Mouse (Mus musculus) liver, postnatal 0 days (tissue): ENCODE data around the gene Tmem165.

Experiments
- CTCF ChIP-seq: sonication (generic); IDR thresholded peaks from 2 replicates; pipeline ENCODE4 v1.5.1; 2016; ENCODE audit warnings: antibody characterized with exemption, low read depth
- EP300 ChIP-seq: IDR thresholded peaks from 2 replicates; pipeline ENCODE4 v1.6.1; 2016; ENCODE audit warnings: antibody characterized with exemption, low read depth, mild to moderate bottlenecking

DNA sequence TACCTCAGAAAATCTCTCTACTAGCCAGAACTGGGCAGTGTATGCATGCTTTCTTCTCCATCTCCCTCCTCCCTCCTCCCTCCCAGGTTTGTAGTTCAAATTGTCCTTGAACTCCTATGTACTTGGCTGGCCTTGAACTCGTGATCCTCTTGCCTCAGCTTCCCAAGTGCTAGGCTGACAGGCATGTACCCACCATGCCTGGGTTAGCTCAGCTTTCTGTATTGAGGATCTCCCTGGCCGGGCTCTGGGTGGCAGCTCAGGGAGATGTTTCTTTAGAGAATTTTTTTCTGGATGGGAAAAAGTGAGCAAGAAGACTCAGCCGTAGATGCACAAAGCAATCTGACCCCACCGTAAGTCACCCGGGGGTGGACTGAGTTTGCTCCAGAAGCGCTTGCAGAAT, 30.7 kb upstream of the Tmem165 start:
- TF ChIP-seq CTCF (no peak), EP300 (no peak)
